In genomic region chr9:35007697-35008341, GRCm38 (mm10) we compare ENCODE assay signal across 22 mouse cellular contexts.
DNase-seq lines count a peak whose midpoint lies in the region; ATAC-seq and TF ChIP-seq lines count a peak whose summit lies in the region.
"Had no signal": no experiment of that assay in that cellular context is flagged by ENCODE, and none has a peak within 500 bp of the region (broad histone marks: within the 10 kb centered on the region; RNA-seq: fewer than 3 reads in every experiment).

No protein-coding gene starts in this region.

- ATAC-seq in hindbrain, postnatal 0 days, result peak; percentile 56
- no peak for ATAC-seq in hindbrain, embryonic 12.5 days (ENCODE audit: low FRiP score)
- peak; percentile 36; the same call in 1 of the 2 replicates for ATAC-seq in lung, embryonic 15.5 days (ENCODE audit: borderline replicate concordance, extremely low read depth, low FRiP score, low TSS enrichment)
- ATAC-seq in megakaryocyte, adult 5-6 weeks (ENCODE audit: poor library complexity, severe bottlenecking), result no peak
- ATAC-seq: activated CD4-positive, CD25-positive, alpha-beta regulatory T cell, adult 4 months; forebrain, embryonic 14.5 days; forebrain, postnatal 0 days had no signal

- H3K4me3 ChIP-seq in hindbrain, postnatal 0 days (ENCODE audit: low read length), result no peak overlapping the region
- no peak overlapping the region for H3K4me3 ChIP-seq in hindbrain, embryonic 12.5 days
- no peak overlapping the region for H3K4me3 ChIP-seq in lung, embryonic 15.5 days
- H3K4me3 ChIP-seq in lung, adult 2 months (replicated peaks; ENCODE audit: extremely low read depth, low read depth, low read length), result no peak overlapping the region
- H3K4me3 ChIP-seq in megakaryocyte, embryonic 14.5 days (replicated peaks), result peak overlapping the region; percentile 1
- H3K4me3 ChIP-seq: embryonic facial prominence, embryonic 15.5 days; gastrocnemius, adult 2 months had no signal

- no peak for TF ChIP-seq CTCF in hindbrain, postnatal 0 days (IDR thresholded peaks at IDR 0.05; ENCODE audit: low read depth)
- TF ChIP-seq CTCF in lung, adult 2 months (IDR thresholded peaks at IDR 0.05; ENCODE audit: insufficient read depth, low read length), result no peak

- H3K9me3 ChIP-seq in hindbrain, postnatal 0 days (ENCODE audit: low read length), result no peaks in the 10 kb centered on the region
- H3K9me3 ChIP-seq in hindbrain, embryonic 12.5 days (replicated peaks), result no peaks in the 10 kb centered on the region
- H3K9me3 ChIP-seq in lung, embryonic 15.5 days, result no peaks in the 10 kb centered on the region
- H3K9me3 ChIP-seq in megakaryocyte, embryonic 14.5 days, result peaks cover 3% of the 10 kb centered on the region
- H3K9me3 ChIP-seq: embryonic facial prominence, embryonic 15.5 days had no signal

- H3K27me3 ChIP-seq in hindbrain, postnatal 0 days (ENCODE audit: insufficient read depth, low read length), result no peaks in the 10 kb centered on the region
- H3K27me3 ChIP-seq in hindbrain, embryonic 12.5 days, result peaks cover 4% of the 10 kb centered on the region; the same call in 1 of the 2 replicates
- H3K27me3 ChIP-seq in lung, embryonic 15.5 days, result no peaks in the 10 kb centered on the region
- H3K27me3 ChIP-seq in megakaryocyte, embryonic 14.5 days (replicated peaks), result peaks cover 77% of the 10 kb centered on the region
- H3K27me3 ChIP-seq: embryonic facial prominence, embryonic 15.5 days had no signal

- no peak overlapping the region for H3K27ac ChIP-seq in hindbrain, postnatal 0 days
- no peak overlapping the region for H3K27ac ChIP-seq in hindbrain, embryonic 12.5 days
- no peak overlapping the region for H3K27ac ChIP-seq in lung, embryonic 15.5 days
- H3K27ac ChIP-seq: embryonic facial prominence, embryonic 15.5 days; gastrocnemius, adult 2 months; hindbrain, embryonic 14.5 days had no signal

- TF ChIP-seq POLR2A in lung, adult 2 months (IDR thresholded peaks at IDR 0.05; ENCODE audit: borderline replicate concordance, extremely low read depth, low read depth, low read length), result no peak

- 66% methylated on average over 14 of the region's 14 CpGs for WGBS in hindbrain, postnatal 0 days
- WGBS in hindbrain, embryonic 12.5 days, result 86% methylated on average over 14 of the region's 14 CpGs
- WGBS in lung, embryonic 15.5 days, result 52% methylated on average over 14 of the region's 14 CpGs
- 67% methylated on average over 14 of the region's 14 CpGs for WGBS in lung, adult 2 months

- no peaks in the 10 kb centered on the region for H3K36me3 ChIP-seq in hindbrain, postnatal 0 days (ENCODE audit: insufficient read depth, low read length)
- no peaks in the 10 kb centered on the region for H3K36me3 ChIP-seq in hindbrain, embryonic 12.5 days
- H3K36me3 ChIP-seq in lung, embryonic 15.5 days, result no peaks in the 10 kb centered on the region
- H3K36me3 ChIP-seq in megakaryocyte, embryonic 14.5 days (replicated peaks; ENCODE audit: low read length), result no peaks in the 10 kb centered on the region
- H3K36me3 ChIP-seq: embryonic facial prominence, embryonic 15.5 days had no signal

- H3K4me1 ChIP-seq in hindbrain, postnatal 0 days (ENCODE audit: insufficient read depth, low read length), result no peaks in the 10 kb centered on the region
- no peaks in the 10 kb centered on the region for H3K4me1 ChIP-seq in hindbrain, embryonic 12.5 days
- peaks cover 10% of the 10 kb centered on the region for H3K4me1 ChIP-seq in lung, embryonic 15.5 days
- H3K4me1 ChIP-seq in lung, adult 2 months (ENCODE audit: control insufficient read depth, insufficient read depth, low read length), result 0 out of 2 replicates have a peak, but pooled peaks cover 3% of the 10 kb centered on the region
- peaks cover 15% of the 10 kb centered on the region; the same call in 1 of the 2 replicates for H3K4me1 ChIP-seq in megakaryocyte, embryonic 14.5 days

- DNase-seq in hindbrain, postnatal 0 days (ENCODE audit: low spot score), result no peak
- DNase-seq in lung, adult 2 months, result no peak
- no peak for DNase-seq in B cell, adult 2 months
- DNase-seq: adrenal gland, adult 8-10 months; adrenal gland, postnatal 25 days; cerebellum, adult 11-12 months; cerebellum, adult 8-10 months; cerebellum, postnatal 36 days; embryo, embryonic 11 days; forebrain, postnatal 0 days; gastrocnemius, adult 2 months; gastrocnemius, postnatal 14 days; heart, adult 11 months had no signal

- no peak overlapping the region for H3K9ac ChIP-seq in hindbrain, postnatal 0 days (replicated peaks; ENCODE audit: low read length)
- no peak overlapping the region for H3K9ac ChIP-seq in hindbrain, embryonic 12.5 days
- H3K9ac ChIP-seq in lung, embryonic 15.5 days, result no peak overlapping the region
- H3K9ac ChIP-seq: embryonic facial prominence, embryonic 15.5 days; forebrain, postnatal 0 days; hindbrain, embryonic 14.5 days had no signal

- no peak overlapping the region for H3K4me2 ChIP-seq in hindbrain, postnatal 0 days (ENCODE audit: low read depth, low read length)
- no peak overlapping the region for H3K4me2 ChIP-seq in hindbrain, embryonic 12.5 days (replicated peaks)
- no peak overlapping the region for H3K4me2 ChIP-seq in lung, embryonic 15.5 days
- H3K4me2 ChIP-seq: embryonic facial prominence, embryonic 15.5 days; heart, embryonic 11.5 days; hindbrain, embryonic 14.5 days had no signal

Comparison
In these comparisons a context has a peak if more than half of its experiments do, and no peak if none do; other contexts are left out.
1. ATAC-seq: peak in hindbrain, postnatal 0 days (single experiment) and lung, embryonic 15.5 days (single experiment); none in hindbrain, embryonic 12.5 days (single experiment) and megakaryocyte, adult 5-6 weeks (single experiment).